Mouse (Mus musculus) forebrain, embryonic 15.5 days (tissue): Measurements from ENCODE around the gene Arl6. TPM values are rescaled to one million over a fixed set of nuclear protein-coding genes. Genes with fewer than 3 reads are reported as not detected.

ENCODE experiments used
- ATAC-seq: fragments of 200-750 bp; cut with Nextera tagmentation; replicated peaks from 2 replicates; pipeline ENCODE4 v1.8.0; 2017; ENCODE audit warnings: mild to moderate bottlenecking, moderate TSS enrichment, moderate library complexity
- H3K27ac ChIP-seq: fragments of 300-500 bp; sonication (generic); replicated peaks from 2 replicates; pipeline ENCODE4 v1.5.1; 2015; ENCODE audit warnings: mild to moderate bottlenecking, inconsistent platforms
- H3K27me3 ChIP-seq: fragments of 300-500 bp; sonication (generic); 2 replicates; pipeline ENCODE4 v1.6.1; 2015; ENCODE audit warnings: inconsistent platforms
- H3K36me3 ChIP-seq: fragments of 300-500 bp; sonication (generic); 2 replicates; pipeline ENCODE4 v1.6.1; 2015; ENCODE audit warnings: mild to moderate bottlenecking, inconsistent platforms
- H3K4me1 ChIP-seq: fragments of 300-500 bp; sonication (generic); 2 replicates; pipeline ENCODE4 v1.6.1; 2015; ENCODE audit warnings: inconsistent platforms
- H3K4me2 ChIP-seq: fragments of 300-500 bp; sonication (generic); replicated peaks from 2 replicates; pipeline ENCODE4 v1.6.1; 2015; ENCODE audit warnings: mild to moderate bottlenecking, inconsistent platforms
- H3K4me3 ChIP-seq: fragments of 300-500 bp; sonication (generic); 2 replicates; pipeline ENCODE4 v1.5.1; 2015; ENCODE audit warnings: mild to moderate bottlenecking, inconsistent platforms
- H3K9ac ChIP-seq: fragments of 300-500 bp; sonication (generic); replicated peaks from 2 replicates; pipeline ENCODE4 v1.6.1; 2015; ENCODE audit warnings: mild to moderate bottlenecking, inconsistent platforms
- H3K9me3 ChIP-seq: fragments of 300-500 bp; sonication (generic); 2 replicates; pipeline ENCODE4 v1.6.1; 2016; ENCODE audit warnings: inconsistent platforms
- WGBS: fragments of 180-500 bp; shearing (Covaris S2); methylation state at CpG from one replicate; pipeline ENCODE4 v1.1.7; 2015; ENCODE audit warnings: mixed read lengths; 5-methylcytosine and 5-hydroxymethylcytosine counted together
- polyA plus RNA-seq: library from polyadenylated mRNA; unstranded; fragments of >200 nt; fragmentation: Nextera tagmentation; extraction: Ambion mirVana; gene quantifications from 2 replicates; pipeline ENCODE4 v1.2.1, GENCODE M21; 2015

The Arl6 gene
- polyA plus RNA-seq, 1 experiment from 2014 or later, result 50.8 TPM

DNA sequence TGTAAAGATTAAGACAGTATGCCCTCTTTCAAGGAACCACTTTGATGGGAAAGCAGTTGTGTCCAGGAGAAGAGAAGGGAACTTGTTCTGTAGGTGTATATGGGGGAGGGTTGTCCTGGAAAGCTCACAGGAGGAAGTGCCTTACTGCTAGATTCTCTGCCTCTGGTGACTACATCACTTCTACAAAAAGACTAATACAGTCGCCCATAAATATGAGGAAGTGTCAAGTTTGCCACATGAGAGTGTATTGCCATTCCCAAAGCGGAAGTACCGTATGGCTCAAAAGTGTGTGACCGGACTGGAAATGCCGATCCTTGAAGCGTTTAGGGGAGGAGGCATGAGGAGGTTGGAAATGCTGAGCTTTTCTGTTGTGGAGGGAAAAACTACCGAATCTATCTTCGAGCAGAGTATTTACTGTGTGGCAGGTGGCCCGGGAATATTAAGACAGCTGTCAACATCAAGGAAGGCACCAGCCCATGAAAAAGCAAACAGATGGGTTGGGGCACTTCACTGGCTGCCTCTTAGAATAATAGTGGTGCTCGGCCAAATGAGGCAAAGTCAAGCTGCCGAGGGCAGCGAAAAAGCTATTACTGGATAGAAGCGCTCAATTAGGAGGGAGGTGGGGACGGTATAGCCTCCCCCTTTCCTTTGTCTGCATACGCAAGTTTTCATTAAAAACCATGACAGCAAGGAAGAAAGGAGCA is 35.0 kb downstream of the Arl6 start:
- peak overlapping the region; percentile 60 for H3K27ac ChIP-seq
- H3K9ac ChIP-seq, result no peak overlapping the region
- 29% methylated on average over 15 of the region's 15 CpGs for WGBS
- peak overlapping the region; percentile 24 for H3K4me3 ChIP-seq
- H3K4me1 ChIP-seq, result peaks cover 22% of the 10 kb centered on the region
- H3K9me3 ChIP-seq, result no peaks in the 10 kb centered on the region
- peaks cover 5% of the 10 kb centered on the region; the same call in 1 of the 2 replicates for H3K27me3 ChIP-seq
- peak; percentile 79 for ATAC-seq
- peak overlapping the region; percentile 42 for H3K4me2 ChIP-seq
- no peaks in the 10 kb centered on the region for H3K36me3 ChIP-seq

DNA sequence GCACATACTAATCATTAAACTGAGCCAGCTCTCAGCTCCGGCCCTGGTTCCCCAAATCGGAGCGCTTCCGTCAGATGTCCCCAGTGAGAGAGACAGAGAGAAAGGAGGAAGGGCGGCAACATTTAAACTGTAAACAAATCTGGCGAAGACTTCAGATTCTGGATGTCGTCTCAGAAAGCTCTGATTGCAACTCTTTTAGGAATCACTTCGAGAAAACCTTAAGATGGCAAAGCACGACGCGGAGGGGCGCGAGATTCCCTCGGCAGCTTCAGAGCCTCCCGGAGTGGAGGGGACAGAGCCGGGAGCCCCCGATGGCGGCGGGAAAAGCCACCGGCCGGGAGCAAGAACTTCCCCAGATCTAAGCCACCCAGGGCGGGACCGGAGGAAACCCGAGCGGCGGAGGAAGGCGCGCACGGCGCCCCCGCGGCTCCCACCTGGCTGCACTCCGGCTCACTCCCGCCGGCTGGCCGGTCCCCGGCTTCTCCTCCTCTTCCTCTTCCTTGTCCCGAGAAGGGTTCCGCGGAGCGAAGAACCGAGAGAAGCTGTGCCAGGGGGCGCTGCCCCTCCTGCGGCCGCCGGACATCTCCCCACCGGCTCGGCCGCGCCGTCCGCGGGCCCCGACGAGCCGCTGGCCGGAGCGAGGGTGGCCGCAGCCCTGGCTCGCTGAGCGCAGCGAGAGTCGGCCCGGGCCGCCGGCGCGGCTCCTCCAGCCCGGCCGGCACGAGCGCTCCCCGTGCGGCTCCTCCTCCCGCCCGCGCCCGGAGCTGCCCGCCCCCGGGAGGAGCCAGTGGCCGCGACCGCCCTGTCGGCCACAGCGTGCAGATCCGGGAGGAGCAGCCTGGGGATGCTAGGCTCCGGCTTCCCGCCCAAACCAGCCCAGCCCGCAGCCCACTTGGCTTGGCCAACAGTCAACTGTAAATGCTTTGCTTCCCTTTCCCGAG is 38.6 kb downstream of the Arl6 start, which contains the start of gene Crybg3:
Crybg3 (minus strand) TSS at position 669 of the 941 bp plus-strand sequence.
- peak within 1 kb of the TSS; percentile 58 for H3K27ac ChIP-seq
- peak; percentile 86 for ATAC-seq
- under 1% methylated on average over 90 of the region's 90 CpGs for WGBS

DNA sequence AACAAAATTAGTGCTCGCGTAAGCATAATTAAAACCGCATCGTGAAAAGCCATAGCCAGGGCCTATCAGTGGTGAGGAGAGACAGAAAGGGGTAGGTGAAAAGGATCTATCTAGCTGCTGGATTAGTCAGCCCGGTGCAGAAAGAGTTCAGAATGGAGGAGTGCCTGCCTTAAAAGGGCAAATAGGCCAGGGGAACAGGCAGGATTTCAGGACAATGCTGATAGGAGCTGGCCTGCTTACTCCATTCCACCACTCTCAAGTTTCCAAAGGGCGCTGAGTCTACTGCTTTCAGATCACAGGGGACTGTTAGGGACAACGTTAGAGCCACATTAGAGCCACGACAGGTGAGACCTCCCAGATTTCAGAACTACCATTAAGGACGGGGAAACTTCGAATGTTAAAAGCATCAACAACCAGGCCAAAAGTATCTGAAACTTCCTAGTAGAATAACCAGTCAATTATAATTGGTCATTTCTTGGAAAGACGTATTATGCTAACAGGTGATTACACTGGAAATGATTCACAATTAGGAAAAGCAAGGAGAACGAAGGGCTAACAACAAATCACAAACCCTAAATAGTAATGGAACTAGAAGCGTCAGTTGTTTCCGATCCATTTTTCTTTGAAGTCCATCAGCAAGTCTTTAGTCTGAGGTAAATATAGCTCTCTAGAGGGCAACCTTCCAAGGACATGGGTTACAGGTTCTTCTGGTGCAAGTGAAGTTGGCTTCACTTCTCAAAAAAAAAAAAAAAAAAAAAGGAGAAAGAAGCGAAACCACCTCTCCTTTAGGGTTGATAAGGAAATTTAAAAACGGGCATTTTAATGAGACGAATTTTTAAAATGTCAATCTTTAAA is 39.6 kb downstream of the Arl6 start:
- Histone ChIP-seq H3K4me3 (peak overlapping the region; percentile 72), H3K36me3 (no peaks in the 10 kb centered on the region), H3K9ac (peak overlapping the region; percentile 60; the same call in 1 of the 2 replicates), H3K27ac (no peak overlapping the region), H3K4me1 (peaks cover 21% of the 10 kb centered on the region), H3K27me3 (peaks cover 5% of the 10 kb centered on the region; the same call in 1 of the 2 replicates), H3K4me2 (peak overlapping the region; percentile 94), H3K9me3 (no peaks in the 10 kb centered on the region)
- ATAC-seq, result no peak
- WGBS, result 19% methylated on average over 17 of the region's 17 CpGs

More for the DNA sequence above, 38.6 kb downstream of the Arl6 start, which contains the start of gene Crybg3:
- Histone ChIP-seq H3K9me3 (no peaks in the 10 kb centered on the region), H3K4me2 (peak within 1 kb of the TSS; percentile 94), H3K27me3 (peaks cover 5% of the 10 kb centered on the region; the same call in 1 of the 2 replicates), H3K4me3 (peak within 1 kb of the TSS; percentile 72), H3K36me3 (no peaks in the 10 kb centered on the region), H3K4me1 (peaks cover 23% of the 10 kb centered on the region), H3K9ac (peak within 1 kb of the TSS; percentile 60)

DNA sequence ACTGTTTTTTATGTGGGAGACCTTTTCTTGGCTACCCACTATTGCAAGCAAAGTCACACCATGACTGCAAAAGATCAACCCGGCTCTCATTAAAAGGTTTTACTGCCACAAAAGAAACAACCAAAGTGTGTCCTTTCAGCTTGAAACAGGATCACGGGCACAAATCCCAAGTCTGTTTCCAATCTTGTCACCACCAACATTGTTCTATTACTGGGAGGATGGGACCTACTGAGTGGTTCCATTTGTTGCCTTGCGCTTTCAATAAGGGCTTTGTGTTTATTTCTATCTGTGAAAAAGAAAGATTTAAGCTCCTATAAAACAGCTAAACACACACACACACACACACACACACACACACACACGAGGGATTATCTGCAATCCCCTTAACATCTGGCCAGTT is 40.2 kb downstream of the Arl6 start:
- H3K9me3 ChIP-seq, result no peaks in the 10 kb centered on the region
- ATAC-seq, result no peak
- peaks cover 14% of the 10 kb centered on the region for H3K4me1 ChIP-seq
- 12% methylated on average over 4 of the region's 4 CpGs for WGBS
- no peak overlapping the region for H3K27ac ChIP-seq
- no peaks in the 10 kb centered on the region for H3K36me3 ChIP-seq
- no peak overlapping the region for H3K4me3 ChIP-seq
- no peak overlapping the region for H3K9ac ChIP-seq
- peaks cover 5% of the 10 kb centered on the region; the same call in 1 of the 2 replicates for H3K27me3 ChIP-seq
- 0 out of 2 replicates have a peak overlapping the region, but pooled peaks have one; percentile 94 for H3K4me2 ChIP-seq

DNA sequence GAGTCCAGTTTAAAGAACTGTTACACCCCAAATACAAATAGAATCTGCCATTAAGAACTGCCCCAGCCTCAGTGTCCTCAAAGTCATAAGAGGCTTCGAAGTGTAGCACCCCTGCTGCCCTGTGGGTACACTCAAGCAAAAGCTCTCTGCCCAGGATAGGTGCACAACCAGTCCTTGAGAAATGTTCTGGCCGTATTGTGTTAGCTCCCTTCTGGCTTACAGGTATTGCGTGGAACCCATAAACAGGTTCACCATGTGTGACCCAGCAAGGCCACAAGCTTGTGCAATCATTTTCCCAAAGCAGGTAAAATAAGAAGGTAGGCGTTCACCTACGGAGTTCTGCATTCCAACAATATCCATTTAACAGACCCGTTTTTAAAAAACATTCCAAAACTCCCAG is 41.9 kb downstream of the Arl6 start:
- H3K27ac ChIP-seq, result no peak overlapping the region
- no peaks in the 10 kb centered on the region for H3K36me3 ChIP-seq
- H3K4me1 ChIP-seq, result peaks cover 13% of the 10 kb centered on the region
- H3K4me3 ChIP-seq, result no peak overlapping the region
- H3K9ac ChIP-seq, result no peak overlapping the region
- no peak overlapping the region for H3K4me2 ChIP-seq
- H3K27me3 ChIP-seq, result peaks cover 5% of the 10 kb centered on the region; the same call in 1 of the 2 replicates
- H3K9me3 ChIP-seq, result no peaks in the 10 kb centered on the region
- 94% methylated on average over 6 of the region's 6 CpGs for WGBS
- no peak for ATAC-seq

DNA sequence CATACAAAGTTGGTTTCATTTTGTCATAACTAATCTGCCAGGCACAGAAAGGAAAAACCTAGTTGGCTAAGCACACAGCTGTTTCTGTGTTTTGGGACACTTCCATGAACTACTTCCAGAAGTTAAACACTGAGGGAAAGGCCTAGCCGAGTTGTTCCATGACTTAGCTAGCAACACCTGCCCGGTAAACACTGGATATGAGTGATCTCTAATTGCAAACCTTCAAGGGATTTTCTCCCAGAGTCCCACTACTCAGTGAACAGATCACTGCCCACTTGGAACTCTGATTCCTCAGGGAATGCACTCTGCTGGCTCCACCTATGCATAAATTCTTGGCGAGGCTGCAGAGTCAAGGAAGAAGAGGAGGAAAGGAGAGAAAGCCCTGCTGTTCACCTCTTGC is 44.5 kb downstream of the Arl6 start:
- H3K9me3 ChIP-seq, result no peaks in the 10 kb centered on the region
- no peak overlapping the region for H3K4me2 ChIP-seq
- H3K27ac ChIP-seq, result no peak overlapping the region
- peaks cover 3% of the 10 kb centered on the region; the same call in 1 of the 2 replicates for H3K4me1 ChIP-seq
- no peak overlapping the region for H3K4me3 ChIP-seq
- H3K27me3 ChIP-seq, result no peaks in the 10 kb centered on the region; the same call in 1 of the 2 replicates
- 87% methylated on average over 3 of the region's 3 CpGs for whole genome bisulfite sequencing
- no peak for ATAC-seq
- H3K36me3 ChIP-seq, result no peaks in the 10 kb centered on the region
- H3K9ac ChIP-seq, result no peak overlapping the region

DNA sequence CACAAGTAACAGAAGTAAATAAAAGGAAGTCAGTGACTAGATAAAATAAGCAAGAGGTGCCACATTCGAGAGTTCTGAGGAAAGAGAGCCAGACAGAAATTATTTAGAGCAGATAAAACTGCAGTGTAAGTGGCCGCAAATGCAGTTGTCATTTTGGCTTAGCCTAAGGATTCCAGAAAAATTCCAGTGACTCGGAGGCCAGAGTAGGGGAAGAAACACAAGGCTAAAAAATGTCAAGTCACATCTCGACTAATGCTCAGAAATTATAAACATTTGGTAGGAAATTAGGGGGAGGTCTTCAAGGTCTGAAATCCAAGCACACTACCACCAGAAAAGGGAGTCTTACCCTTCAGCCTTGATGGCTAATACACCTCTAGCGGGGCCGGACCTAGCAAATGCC is 48.4 kb downstream of the Arl6 start:
- H3K4me2 ChIP-seq, result no peak overlapping the region
- no peaks in the 10 kb centered on the region for H3K36me3 ChIP-seq
- 82% methylated on average over 6 of the region's 6 CpGs for WGBS
- no peak overlapping the region for H3K4me3 ChIP-seq
- H3K9ac ChIP-seq, result no peak overlapping the region
- H3K27ac ChIP-seq, result no peak overlapping the region
- no peaks in the 10 kb centered on the region for H3K27me3 ChIP-seq
- no peaks in the 10 kb centered on the region for H3K9me3 ChIP-seq
- no peak for ATAC-seq
- H3K4me1 ChIP-seq, result no peaks in the 10 kb centered on the region

DNA sequence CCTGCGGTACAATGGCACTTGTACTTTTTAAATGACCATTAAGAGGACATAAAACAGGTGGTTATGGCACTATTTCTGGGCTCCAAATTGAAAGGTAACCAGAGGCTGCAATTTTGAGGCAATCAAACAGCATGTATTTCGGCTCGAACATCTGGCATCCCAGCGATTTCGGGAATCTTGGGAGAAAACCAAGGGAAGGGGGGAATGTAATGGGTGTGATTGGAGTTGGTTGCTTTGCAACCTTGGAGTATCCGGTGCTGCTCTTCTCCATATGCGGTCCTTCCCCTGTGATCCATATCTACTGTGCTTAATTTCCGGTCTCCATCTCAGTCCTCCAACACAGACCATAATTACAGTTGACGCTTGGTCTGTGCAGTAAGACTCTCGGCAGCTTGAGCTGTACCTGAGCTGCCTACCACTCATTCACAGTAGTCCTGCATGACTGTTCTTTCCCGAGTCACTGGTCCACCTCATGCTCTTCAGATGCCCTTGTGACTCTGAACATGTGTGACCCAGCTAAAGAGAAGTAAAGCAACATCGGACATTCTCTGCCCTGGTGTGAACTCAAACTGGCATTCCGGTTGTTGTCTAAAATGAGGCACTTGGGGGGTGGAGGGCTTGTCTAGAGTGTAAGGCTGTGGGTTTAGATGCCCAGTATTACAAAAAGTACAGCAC is 50.7 kb downstream of the Arl6 start:
- WGBS, result 95% methylated on average over 13 of the region's 13 CpGs

DNA sequence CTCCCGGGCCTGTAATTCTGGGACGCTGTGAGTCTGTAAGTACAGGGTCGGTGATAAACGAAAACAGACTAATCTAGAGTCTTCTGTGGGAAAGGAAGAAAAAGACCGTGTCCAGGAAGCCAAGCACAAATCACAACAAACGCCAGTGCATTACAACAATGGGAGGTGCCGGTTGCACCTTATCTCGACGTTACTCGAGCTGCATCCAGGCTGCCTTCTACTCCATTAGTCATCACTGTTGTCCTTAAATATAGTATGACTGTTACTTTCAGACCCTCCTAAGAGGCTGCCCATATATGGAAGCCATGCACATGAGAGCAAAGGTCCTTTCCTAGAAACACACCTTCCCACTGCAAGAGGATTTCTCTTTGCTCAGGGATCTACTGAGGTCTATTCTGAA is 51.4 kb downstream of the Arl6 start:
- Histone ChIP-seq H3K4me1 (no peaks in the 10 kb centered on the region), H3K9ac (no peak overlapping the region), H3K27me3 (no peaks in the 10 kb centered on the region), H3K4me3 (no peak overlapping the region), H3K27ac (no peak overlapping the region), H3K4me2 (no peak overlapping the region), H3K36me3 (no peaks in the 10 kb centered on the region), H3K9me3 (no peaks in the 10 kb centered on the region)
- 93% methylated on average over 10 of the region's 10 CpGs for WGBS
- no peak for ATAC-seq

More for the DNA sequence above, 50.7 kb downstream of the Arl6 start:
- H3K9me3 ChIP-seq, result no peaks in the 10 kb centered on the region
- no peak overlapping the region for H3K4me2 ChIP-seq
- no peak overlapping the region for H3K27ac ChIP-seq
- no peak overlapping the region for H3K4me3 ChIP-seq
- H3K9ac ChIP-seq, result no peak overlapping the region
- no peaks in the 10 kb centered on the region for H3K27me3 ChIP-seq
- no peak for ATAC-seq
- H3K4me1 ChIP-seq, result no peaks in the 10 kb centered on the region
- no peaks in the 10 kb centered on the region for H3K36me3 ChIP-seq

DNA sequence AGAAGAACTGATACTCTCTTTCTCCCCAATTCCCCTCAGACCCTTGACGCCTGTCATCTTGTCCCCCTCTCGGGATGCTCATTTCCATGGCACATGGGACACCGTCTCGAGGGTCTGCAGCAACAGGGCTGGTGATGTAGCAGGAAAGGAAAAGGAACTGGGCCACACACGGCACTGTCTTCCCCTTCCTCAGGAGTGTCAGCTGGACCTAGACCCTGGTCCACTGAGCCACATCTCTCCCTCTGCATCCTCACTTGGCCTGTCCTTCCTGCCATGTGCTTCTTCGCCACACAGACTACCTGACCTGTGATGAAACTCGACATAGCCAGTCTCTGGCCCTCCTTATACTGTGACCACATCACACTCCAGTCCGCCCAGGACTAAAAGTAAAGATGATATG is 52.3 kb downstream of the Arl6 start:
- H3K9me3 ChIP-seq, result no peaks in the 10 kb centered on the region
- H3K9ac ChIP-seq, result no peak overlapping the region
- no peaks in the 10 kb centered on the region for H3K27me3 ChIP-seq
- no peaks in the 10 kb centered on the region for H3K4me1 ChIP-seq
- WGBS, result 91% methylated on average over 8 of the region's 8 CpGs
- no peak overlapping the region for H3K27ac ChIP-seq
- ATAC-seq, result no peak; the same call in 1 of the 2 replicates
- no peak overlapping the region for H3K4me3 ChIP-seq
- H3K36me3 ChIP-seq, result no peaks in the 10 kb centered on the region
- no peak overlapping the region for H3K4me2 ChIP-seq

DNA sequence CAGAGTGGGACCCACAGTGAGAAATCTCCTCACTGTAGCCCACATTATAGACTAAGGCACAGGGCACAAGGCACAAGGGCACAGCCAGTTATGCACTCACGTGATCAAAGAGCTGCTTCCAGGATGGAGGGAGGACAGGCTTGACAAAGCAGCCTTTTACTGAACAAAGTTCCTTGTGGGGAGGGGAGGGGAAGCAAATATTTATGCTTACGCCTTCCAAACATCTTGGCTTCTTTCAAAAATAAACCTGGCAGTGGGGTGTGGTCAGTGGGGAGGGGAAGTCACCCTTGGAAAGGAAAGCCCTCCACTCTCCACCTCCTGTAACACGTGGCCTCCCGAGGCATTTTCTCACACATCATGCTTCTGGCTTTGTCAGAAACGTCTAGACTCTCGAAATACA is 52.9 kb downstream of the Arl6 start:
- Histone ChIP-seq H3K4me3 (no peak overlapping the region), H3K9ac (no peak overlapping the region), H3K36me3 (no peaks in the 10 kb centered on the region), H3K4me2 (no peak overlapping the region), H3K27ac (no peak overlapping the region), H3K9me3 (no peaks in the 10 kb centered on the region), H3K4me1 (no peaks in the 10 kb centered on the region), H3K27me3 (no peaks in the 10 kb centered on the region)
- ATAC-seq, result no peak
- 69% methylated on average over 6 of the region's 6 CpGs for WGBS
